Mouse (Mus musculus) myocyte (in vitro differentiated cells): ENCODE measurements around the gene Entpd5. TPM values are rescaled to one million over a fixed set of nuclear protein-coding genes. Genes with fewer than 3 reads are reported as not detected.

Experiments used
- H3K27me3 ChIP-seq: one replicate; pipeline ENCODE4 v1.6.1; 2011; ENCODE audit not compliant: control insufficient read depth, insufficient read depth, insufficient read length
- H3K36me3 ChIP-seq: one replicate; pipeline ENCODE4 v1.6.1; 2011; ENCODE audit not compliant: control insufficient read depth, insufficient read depth
- H3K4me2 ChIP-seq: one replicate; pipeline ENCODE4 v1.6.1; 2011; ENCODE audit warnings: low read depth, control low read depth
- H3K4me3 ChIP-seq: one replicate; pipeline ENCODE4 v1.5.1; 2011; ENCODE audit warnings: mild to moderate bottlenecking, control low read depth, moderate library complexity
- H3K79me2 ChIP-seq: one replicate; pipeline ENCODE4 v1.6.1; 2011; ENCODE audit not compliant: control insufficient read depth, insufficient read depth
- H3ac ChIP-seq: one replicate; pipeline ENCODE4 v1.6.1; 2011; ENCODE audit not compliant: control insufficient read depth, insufficient read length
- CEBPB ChIP-seq: IDR thresholded peaks from 2 replicates; pipeline ENCODE4 v1.6.1; 2011; ENCODE audit warnings: mild to moderate bottlenecking, moderate library complexity; ENCODE audit not compliant: poor library complexity, insufficient read depth, severe bottlenecking
- E2F4 ChIP-seq: IDR thresholded peaks from one replicate; pipeline ENCODE4 v1.6.1; 2011; ENCODE audit warnings: mild to moderate bottlenecking, control low read depth, moderate library complexity; ENCODE audit not compliant: insufficient read depth
- MAX ChIP-seq: IDR thresholded peaks from one replicate; pipeline ENCODE4 v1.6.1; 2011; ENCODE audit warnings: low read depth, mild to moderate bottlenecking, control low read depth
- MYOD1 ChIP-seq, 3 experiments: IDR thresholded peaks; one replicate each; pipeline ENCODE4 v1.6.1; 2011; ENCODE audit warnings: control low read depth in 2 of 3, low read depth in 2 of 3, mild to moderate bottlenecking in 2 of 3, moderate library complexity in 1 of 3; ENCODE audit not compliant: insufficient read length in 2 of 3, control insufficient read depth in 1 of 3
- MYOG ChIP-seq, 3 experiments: IDR thresholded peaks; one replicate each; pipeline ENCODE4 v1.6.1; 2011; ENCODE audit warnings: control low read depth in 2 of 3, low read depth in 2 of 3, mild to moderate bottlenecking in 2 of 3; ENCODE audit not compliant: insufficient read length in 2 of 3, control insufficient read depth in 1 of 3, insufficient read depth in 1 of 3
- POLR2A ChIP-seq: IDR thresholded peaks from one replicate; pipeline ENCODE4 v1.6.1; 2011; ENCODE audit warnings: low read depth, mild to moderate bottlenecking, control low read depth, moderate library complexity; ENCODE audit not compliant: insufficient read length
- POLR2AphosphoS2 ChIP-seq: IDR thresholded peaks from one replicate; pipeline ENCODE4 v1.6.1; 2011; ENCODE audit warnings: low read depth, control low read depth; ENCODE audit not compliant: insufficient read length
- REST ChIP-seq: IDR thresholded peaks from one replicate; pipeline ENCODE4 v1.6.1; 2011; ENCODE audit warnings: mild to moderate bottlenecking, control low read depth, moderate library complexity; ENCODE audit not compliant: insufficient read depth, insufficient read length
- SRF ChIP-seq: IDR thresholded peaks from one replicate; pipeline ENCODE4 v1.6.1; 2011; ENCODE audit warnings: low read depth; ENCODE audit not compliant: control insufficient read depth, insufficient read length
- TCF12 ChIP-seq: IDR thresholded peaks from one replicate; pipeline ENCODE4 v1.6.1; 2011; ENCODE audit warnings: mild to moderate bottlenecking, control low read depth; ENCODE audit not compliant: poor library complexity, insufficient read depth, severe bottlenecking
- TCF3 ChIP-seq: IDR thresholded peaks from one replicate; pipeline ENCODE4 v1.6.1; 2011; ENCODE audit warnings: low read depth, control low read depth; ENCODE audit not compliant: insufficient read length
- USF1 ChIP-seq: IDR thresholded peaks from one replicate; pipeline ENCODE4 v1.6.1; 2011; ENCODE audit warnings: low read depth, mild to moderate bottlenecking, control low read depth, moderate library complexity
- polyA plus RNA-seq: library from polyadenylated mRNA; unstranded; fragments of >200 nt; fragmentation: generic; extraction: Trizol; gene quantifications from one replicate; pipeline ENCODE4 v1.2.1, GENCODE M21; 2012; ENCODE audit warnings: missing spikeins

The Entpd5 gene
- polyA plus RNA-seq, 1 experiment, result 6.3 TPM

DNA sequence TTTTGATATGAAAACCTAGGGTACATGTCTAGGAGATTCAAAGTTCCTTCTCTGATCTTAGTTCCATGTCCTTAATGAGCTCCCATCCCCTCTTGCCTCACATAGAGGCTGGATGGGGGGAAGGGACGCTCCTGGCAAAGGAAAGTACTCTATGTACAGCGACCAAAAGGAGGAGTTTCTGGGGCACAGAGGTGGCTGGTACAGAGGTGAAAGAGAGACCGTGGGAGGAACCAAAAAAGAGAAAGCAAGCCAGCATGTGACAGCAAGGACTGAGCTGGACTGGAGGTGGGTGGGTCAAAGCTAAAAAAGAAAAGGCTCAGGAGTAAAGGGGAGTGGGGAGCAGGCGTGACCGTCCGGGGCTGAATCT lies 41.5 kb upstream of the Entpd5 start:
- peaks cover 14% of the 10 kb centered on the region for H3K79me2 ChIP-seq
- peak overlapping the region; percentile 61 for H3ac ChIP-seq
- H3K4me2 ChIP-seq, result peak overlapping the region; percentile 92
- H3K36me3 ChIP-seq, result no peaks in the 10 kb centered on the region
- peak overlapping the region; percentile 80 for H3K4me3 ChIP-seq
- H3K27me3 ChIP-seq, result peaks cover 12% of the 10 kb centered on the region
- TF ChIP-seq E2F4 (no peak), SRF (no peak), MYOD1 (IDR thresholded peaks at IDR 0.05; ENCODE audit: control insufficient read depth in 1 of 3, insufficient read length in 2 of 3, low read depth in 2 of 3) (no peak), TCF3 (no peak), MAX (no peak), REST (no peak), CEBPB (no peak), POLR2AphosphoS2 (no peak), MYOG (IDR thresholded peaks at IDR 0.05; ENCODE audit: control insufficient read depth in 1 of 3, insufficient read depth in 1 of 3, insufficient read length in 2 of 3, low read depth in 2 of 3) (no peak), USF1 (no peak), POLR2A (no peak), TCF12 (no peak)

DNA sequence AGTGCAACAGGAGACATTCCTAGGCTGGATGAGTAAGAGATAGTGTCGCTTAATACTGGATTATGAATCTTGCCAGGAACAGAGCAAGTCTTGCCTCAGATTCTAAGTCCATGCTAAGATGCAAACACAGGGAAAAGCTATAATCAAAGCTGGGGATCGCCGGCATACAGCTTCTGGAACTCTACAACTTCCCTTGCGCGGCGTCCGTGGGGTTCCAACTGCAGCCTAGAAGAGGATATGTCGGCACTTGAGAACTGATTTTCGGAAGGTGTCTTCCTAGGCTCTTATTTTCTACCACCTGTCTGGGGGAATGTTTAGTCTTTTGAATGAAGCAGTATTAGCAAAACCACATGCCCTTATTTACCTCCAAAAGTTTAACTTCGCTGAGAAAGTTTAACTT lies 41.1 kb upstream of the Entpd5 start:
- H3K79me2 ChIP-seq, result peaks cover 14% of the 10 kb centered on the region
- peak overlapping the region; percentile 92 for H3K4me2 ChIP-seq
- peak overlapping the region; percentile 80 for H3K4me3 ChIP-seq
- H3ac ChIP-seq, result peak overlapping the region; percentile 61
- H3K27me3 ChIP-seq, result peaks cover 15% of the 10 kb centered on the region
- TF ChIP-seq USF1 (no peak), SRF (no peak), MYOD1 (IDR thresholded peaks at IDR 0.05; ENCODE audit: control insufficient read depth in 1 of 3, insufficient read length in 2 of 3, low read depth in 2 of 3) (no peak), POLR2A (no peak), TCF12 (no peak), POLR2AphosphoS2 (no peak), TCF3 (no peak), CEBPB (no peak), E2F4 (no peak), REST (no peak), MYOG (IDR thresholded peaks at IDR 0.05; ENCODE audit: control insufficient read depth in 1 of 3, insufficient read depth in 1 of 3, insufficient read length in 2 of 3, low read depth in 2 of 3) (no peak)
- no peaks in the 10 kb centered on the region for H3K36me3 ChIP-seq

DNA sequence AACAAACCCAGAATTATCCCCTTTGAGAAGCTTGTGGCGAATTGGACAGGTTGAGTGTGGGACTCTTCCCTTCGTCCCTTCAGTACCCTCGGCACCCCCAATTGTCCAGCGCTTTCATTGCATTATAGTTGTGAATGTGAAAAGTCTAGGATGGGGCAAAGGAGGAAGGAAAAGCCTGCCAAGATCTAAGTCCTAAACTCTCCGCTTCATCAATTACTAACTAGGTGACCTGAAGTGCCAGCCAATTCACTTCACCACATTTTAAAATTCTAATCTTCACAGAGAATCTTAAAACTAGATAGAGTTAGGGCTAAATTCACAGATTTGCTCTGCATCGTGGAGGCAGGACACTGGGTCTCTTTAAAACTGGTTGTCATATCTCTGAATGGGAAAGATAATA lies 39.4 kb upstream of the Entpd5 start:
- Histone ChIP-seq H3K27me3 (peaks cover 15% of the 10 kb centered on the region), H3K4me3 (no peak overlapping the region), H3K4me2 (no peak overlapping the region), H3K36me3 (no peaks in the 10 kb centered on the region), H3K79me2 (peaks cover 8% of the 10 kb centered on the region), H3ac (no peak overlapping the region)
- TF ChIP-seq REST, result no peak
- no peak for TF ChIP-seq POLR2AphosphoS2
- no peak for TF ChIP-seq SRF
- no peak for TF ChIP-seq MYOD1 (IDR thresholded peaks at IDR 0.05; ENCODE audit: control insufficient read depth in 1 of 3, insufficient read length in 2 of 3, low read depth in 2 of 3)
- no peak for TF ChIP-seq POLR2A

DNA sequence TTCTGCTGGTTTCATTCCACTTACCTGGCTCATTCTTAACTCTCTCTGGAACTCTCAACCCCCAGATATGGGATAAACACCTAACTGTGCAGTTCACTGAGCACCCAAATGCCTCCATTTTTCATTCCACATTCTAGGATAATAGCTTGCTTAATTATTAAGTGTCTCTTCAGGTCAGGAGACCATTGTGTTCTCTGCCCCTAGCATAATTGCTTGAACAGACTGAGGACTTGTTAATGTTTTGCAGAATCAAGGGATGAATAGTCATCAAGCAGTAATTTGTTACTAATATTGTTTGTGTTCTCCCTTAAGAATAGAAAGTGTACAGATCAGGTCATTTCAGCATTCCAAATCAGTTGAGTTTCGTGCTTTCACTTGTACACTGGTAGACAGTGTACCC lies 38.6 kb upstream of the Entpd5 start:
- no peak overlapping the region for H3K4me2 ChIP-seq
- no peak for TF ChIP-seq MAX
- TF ChIP-seq E2F4, result no peak
- TF ChIP-seq CEBPB, result no peak
- TF ChIP-seq POLR2AphosphoS2, result no peak
- no peak for TF ChIP-seq POLR2A
- TF ChIP-seq MYOD1 (IDR thresholded peaks at IDR 0.05; ENCODE audit: control insufficient read depth in 1 of 3, insufficient read length in 2 of 3, low read depth in 2 of 3), result no peak
- no peak for TF ChIP-seq SRF
- no peak for TF ChIP-seq MYOG (IDR thresholded peaks at IDR 0.05; ENCODE audit: control insufficient read depth in 1 of 3, insufficient read depth in 1 of 3, insufficient read length in 2 of 3, low read depth in 2 of 3)
- TF ChIP-seq USF1, result no peak
- TF ChIP-seq TCF12, result no peak
- no peak for TF ChIP-seq TCF3
- TF ChIP-seq REST, result no peak
- H3K79me2 ChIP-seq, result peaks cover under 1% of the 10 kb centered on the region
- no peak overlapping the region for H3ac ChIP-seq
- H3K36me3 ChIP-seq, result no peaks in the 10 kb centered on the region
- peaks cover 15% of the 10 kb centered on the region for H3K27me3 ChIP-seq
- no peak overlapping the region for H3K4me3 ChIP-seq

- Histone ChIP-seq H3ac (no peak overlapping the region), H3K4me2 (no peak overlapping the region), H3K4me3 (no peak overlapping the region), H3K36me3 (no peaks in the 10 kb centered on the region), H3K79me2 (no peaks in the 10 kb centered on the region), H3K27me3 (peaks cover 15% of the 10 kb centered on the region)
- TF ChIP-seq POLR2A, result no peak
- TF ChIP-seq MYOD1 (IDR thresholded peaks at IDR 0.05; ENCODE audit: control insufficient read depth in 1 of 3, insufficient read length in 2 of 3, low read depth in 2 of 3), result no peak
- no peak for TF ChIP-seq REST
- no peak for TF ChIP-seq SRF
- TF ChIP-seq TCF12, result no peak
- TF ChIP-seq MYOG (IDR thresholded peaks at IDR 0.05; ENCODE audit: control insufficient read depth in 1 of 3, insufficient read depth in 1 of 3, insufficient read length in 2 of 3, low read depth in 2 of 3), result no peak
- TF ChIP-seq CEBPB, result no peak
- TF ChIP-seq MAX, result no peak
- no peak for TF ChIP-seq TCF3
- TF ChIP-seq E2F4, result no peak
- TF ChIP-seq USF1, result no peak
- TF ChIP-seq POLR2AphosphoS2, result no peak
Observed at GRCm38 (mm10) chr12:84442526-84442925, 33.7 kb upstream of the Entpd5 start.
